Mouse (Mus musculus) CH12.LX (cell line): ENCODE measurements around the gene Eif3k. TPM values are rescaled to one million over a fixed set of nuclear protein-coding genes. Genes with fewer than 3 reads are reported as not detected.

Source experiments
- DNase-seq: peaks from one replicate; pipeline ENCODE4 v3.0.0-alpha.2; 2013; ENCODE audit errors: extremely low read depth
- H3K27ac ChIP-seq: 2 replicates; pipeline ENCODE4 v1.5.1; 2012; ENCODE audit warnings: low read depth, mild to moderate bottlenecking, control low read depth, moderate library complexity; ENCODE audit not compliant: insufficient read depth
- H3K27me3 ChIP-seq: replicated peaks from 2 replicates; pipeline ENCODE3; 2012; ENCODE audit warnings: inconsistent platforms
- H3K36me3 ChIP-seq, 2 experiments: replicated peaks in 1 of 2; 2 replicates each; pipeline versions ENCODE3 to v1.6.1; 2012; ENCODE audit warnings: inconsistent platforms in 1 of 2, low read length in 1 of 2, mild to moderate bottlenecking in 1 of 2, mixed read lengths in 1 of 2, moderate library complexity in 1 of 2; ENCODE audit not compliant: control insufficient read depth in 1 of 2, insufficient read depth in 1 of 2
- H3K4me1 ChIP-seq, 2 experiments: 2 replicates each; pipeline ENCODE4 v1.6.1; 2012; ENCODE audit warnings: inconsistent platforms in 1 of 2, moderate library complexity in 1 of 2; ENCODE audit not compliant: insufficient read depth in 2 of 2, control insufficient read depth in 1 of 2
- H3K4me2 ChIP-seq: 2 replicates; pipeline ENCODE4 v1.6.1; 2012; ENCODE audit warnings: low read depth, mild to moderate bottlenecking, control low read depth; ENCODE audit not compliant: poor library complexity, insufficient read depth, severe bottlenecking
- H3K4me3 ChIP-seq, 3 experiments: fragments of 150-350 bp in 1 of 3; sonication (generic) in 1 of 3; replicated peaks in 1 of 3; 2 replicates each; pipeline versions ENCODE3 to v1.5.1; 2011 to 2012; ENCODE audit warnings: low read depth in 2 of 3, low read length in 2 of 3, mild to moderate bottlenecking in 2 of 3, moderate library complexity in 2 of 3, control low read depth in 1 of 3, improper control_type of control experiment in 1 of 3, inconsistent platforms in 1 of 3, mixed read lengths in 1 of 3; ENCODE audit not compliant: poor library complexity in 1 of 3
- H3K79me2 ChIP-seq: replicated peaks from 2 replicates; pipeline ENCODE4 v1.6.1; 2012; ENCODE audit warnings: mild to moderate bottlenecking, moderate library complexity; ENCODE audit not compliant: control insufficient read depth, poor library complexity, insufficient read depth, severe bottlenecking; ENCODE audit errors: extremely low read depth
- H3K9ac ChIP-seq: 2 replicates; pipeline ENCODE4 v1.6.1; 2012; ENCODE audit warnings: low read depth, mild to moderate bottlenecking, control low read depth, moderate library complexity; ENCODE audit not compliant: insufficient read depth
- H3K9me3 ChIP-seq: replicated peaks from 2 replicates; pipeline ENCODE3; 2012; ENCODE audit warnings: low read length, inconsistent platforms, mixed read lengths
- CTCF ChIP-seq, 2 experiments: IDR thresholded peaks in 1 of 2; conservative IDR thresholded peaks in 1 of 2; 2 replicates each; pipeline ENCODE4 v1.5.1; 2011 to 2012; ENCODE audit warnings: low read depth in 2 of 2, low read length in 2 of 2, improper control_type of control experiment in 1 of 2, inconsistent platforms in 1 of 2, mild to moderate bottlenecking in 1 of 2, moderate library complexity in 1 of 2
- E2F4 ChIP-seq: IDR thresholded peaks from 2 replicates; pipeline ENCODE4 v1.6.1; 2011; ENCODE audit warnings: low read depth, low read length, improper control_type of control experiment; ENCODE audit not compliant: insufficient replicate concordance
- ELF1 ChIP-seq: IDR thresholded peaks from 2 replicates; pipeline ENCODE4 v1.6.1; 2014; ENCODE audit warnings: low read depth, mild to moderate bottlenecking, inconsistent platforms, low read length, improper control_type of control experiment
- GABPA ChIP-seq: IDR thresholded peaks from 2 replicates; pipeline ENCODE4 v1.6.1; 2012; ENCODE audit warnings: low read depth, low read length, improper control_type of control experiment, inconsistent platforms; ENCODE audit not compliant: insufficient replicate concordance
- HCFC1 ChIP-seq: IDR thresholded peaks from 2 replicates; pipeline ENCODE4 v1.6.1; 2012; ENCODE audit warnings: low read depth, mild to moderate bottlenecking, inconsistent platforms, low read length, improper control_type of control experiment
- JUN ChIP-seq: IDR thresholded peaks from 2 replicates; pipeline ENCODE4 v1.6.1; 2011; ENCODE audit warnings: low read depth, mild to moderate bottlenecking, low read length, improper control_type of control experiment, moderate library complexity; ENCODE audit not compliant: insufficient read depth
- KAT2A ChIP-seq: IDR thresholded peaks from 2 replicates; pipeline ENCODE4 v1.6.1; 2012; ENCODE audit warnings: low read length, improper control_type of control experiment, inconsistent platforms; ENCODE audit not compliant: insufficient replicate concordance
- MAZ ChIP-seq: IDR thresholded peaks from 2 replicates; pipeline ENCODE4 v1.6.1; 2012; ENCODE audit warnings: low read depth, mild to moderate bottlenecking, inconsistent platforms, low read length, improper control_type of control experiment, moderate library complexity
- MXI1 ChIP-seq: IDR thresholded peaks from 2 replicates; pipeline ENCODE4 v1.6.1; 2011; ENCODE audit warnings: mild to moderate bottlenecking, low read depth, low read length, improper control_type of control experiment
- NRF1 ChIP-seq: IDR thresholded peaks from 2 replicates; pipeline ENCODE4 v1.6.1; 2014; ENCODE audit warnings: low read depth, mild to moderate bottlenecking, inconsistent platforms, low read length, improper control_type of control experiment, moderate library complexity
- RCOR1 ChIP-seq: conservative IDR thresholded peaks from 2 replicates; pipeline ENCODE4 v1.6.1; 2012; ENCODE audit warnings: low read depth, mild to moderate bottlenecking, inconsistent platforms, low read length, improper control_type of control experiment
- SIN3A ChIP-seq: IDR thresholded peaks from 2 replicates; pipeline ENCODE4 v1.6.1; 2012; ENCODE audit warnings: low read length, improper control_type of control experiment, inconsistent platforms
- SMC3 ChIP-seq: IDR thresholded peaks from 2 replicates; pipeline ENCODE4 v1.6.1; 2011; ENCODE audit warnings: low read depth, low read length, improper control_type of control experiment
- USF1 ChIP-seq: IDR thresholded peaks from 2 replicates; pipeline ENCODE4 v1.6.1; 2014; ENCODE audit warnings: low read depth, mild to moderate bottlenecking, inconsistent platforms, low read length, improper control_type of control experiment
- ZMIZ1 ChIP-seq: IDR thresholded peaks from 2 replicates; pipeline ENCODE4 v1.6.1; 2012; ENCODE audit warnings: low read depth, mild to moderate bottlenecking, inconsistent platforms, low read length, improper control_type of control experiment
- ZNF384 ChIP-seq: IDR thresholded peaks from 2 replicates; pipeline ENCODE4 v1.6.1; 2012; ENCODE audit warnings: low read depth, low read length, improper control_type of control experiment, inconsistent platforms
- dilution Hi-C: fragments of 300-500 bp; cut with MboI; formaldehyde crosslinking; loops from 2 replicates; pipeline ENCODE4 v1.14.3; 2020; ENCODE audit warnings: low sequenced_read_pairs; ENCODE audit not compliant: extremely low pct_unique_long_range_greater_than_20kb, extremely low pct_ligation_motif_present
- in situ Hi-C: fragments of 300-500 bp; cut with MboI; formaldehyde crosslinking; loops from 3 replicates; pipeline ENCODE4 v1.14.3; 2019; ENCODE audit warnings: low sequenced_read_pairs, low pct_ligation_motif_present, low pct_unique_long_range_greater_than_20kb, mixed read lengths
- polyA plus RNA-seq: library from polyadenylated mRNA; unstranded; fragments of >175 nt; gene quantifications from 2 replicates; pipeline ENCODE4 v1.2.1, GENCODE M21; 2012; ENCODE audit warnings: low read depth; ENCODE audit not compliant: insufficient read length
- total RNA-seq, 2 experiments: library from RNA; depleted of rRNA; stranded (reverse); fragments of 300-350 nt in 1 of 2; fragments of >200 nt in 1 of 2; gene quantifications; 2 replicates each; pipeline ENCODE4 v1.2.3; 2012 to 2014

Eif3k gene
- total and polyA plus RNA-seq, 3 experiments: 513 to 658 (median 584) TPM

DNA sequence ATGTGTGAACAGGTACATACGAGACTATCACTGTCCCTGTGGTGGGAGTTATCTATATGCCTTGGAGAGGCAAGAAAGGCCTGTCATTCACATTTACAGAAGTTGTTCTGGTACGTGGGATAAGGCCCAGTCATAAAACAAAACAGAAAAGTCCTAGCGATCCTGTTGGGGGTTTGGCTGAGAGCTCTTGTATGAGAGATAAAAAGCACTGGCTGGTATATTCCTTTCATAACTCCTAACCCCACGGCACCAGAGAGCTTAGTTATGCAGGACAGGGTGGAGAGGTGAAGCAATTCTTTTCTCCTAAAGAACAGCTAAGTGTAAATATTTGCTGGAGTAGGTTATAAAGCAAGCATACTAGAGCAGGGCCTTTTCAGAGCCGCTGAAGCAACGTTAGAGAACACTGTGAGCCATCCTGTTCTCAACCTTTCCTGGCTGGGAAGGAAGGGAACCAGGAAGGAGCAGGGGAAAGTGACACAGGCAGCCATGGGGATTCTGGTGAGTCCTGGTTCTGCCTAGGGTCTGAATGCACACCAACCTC is 22.1 kb downstream of the Eif3k start:
- in situ Hi-C loops: no loop called here
- Histone ChIP-seq H3K9ac (peak overlapping the region; percentile 31; the same call in 1 of the 2 replicates), H3K4me1 (peaks cover 10 to 57% of the 10 kb centered on the region in 2 experiments), H3K36me3 (peaks cover 0 to 16% of the 10 kb centered on the region in 2 experiments), H3K27me3 (no peaks in the 10 kb centered on the region), H3K9me3 (no peaks in the 10 kb centered on the region), H3K4me2 (peak overlapping the region; percentile 87), H3K79me2 (peaks cover 58% of the 10 kb centered on the region), H3K27ac (no peak overlapping the region), H3K4me3 (no peak overlapping the region)
- dilution Hi-C loops: no loop called here
- TF ChIP-seq MXI1 (no peak), ZMIZ1 (no peak), MAZ (no peak), NRF1 (no peak), CTCF (conservative IDR thresholded peaks at IDR 0.05 in 1 of 2, IDR thresholded peaks at IDR 0.05 in 1 of 2; ENCODE audit: low read depth in 2 of 2, low read length in 2 of 2) (no peak), GABPA (no peak), E2F4 (no peak), ZNF384 (no peak), ELF1 (no peak), JUN (no peak), HCFC1 (no peak), RCOR1 (no peak), SMC3 (no peak)
- no peak for DNase-seq

DNA sequence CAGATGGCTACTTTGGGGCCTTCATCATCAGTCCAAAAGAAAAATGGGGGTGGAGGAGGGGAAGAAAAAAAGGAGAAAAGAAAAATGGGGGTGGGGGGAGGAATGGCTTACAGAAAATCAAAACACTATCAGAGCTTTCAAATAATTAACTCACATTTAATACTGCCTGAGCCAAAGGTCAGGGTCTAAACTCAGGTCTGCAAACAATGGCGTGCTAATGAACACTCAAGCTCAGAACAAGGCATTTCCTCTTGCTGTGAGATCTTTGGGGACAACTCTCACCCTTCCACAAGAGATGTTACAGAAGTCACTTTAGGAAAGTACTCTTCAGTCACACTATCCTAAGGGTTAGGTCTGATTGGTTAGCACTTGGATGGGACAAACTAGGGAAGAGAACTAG is 22.9 kb downstream of the Eif3k start:
- Histone ChIP-seq H3K79me2 (peaks cover 61% of the 10 kb centered on the region), H3K4me3 (no peak overlapping the region), H3K27ac (no peak overlapping the region), H3K9ac (no peak overlapping the region), H3K9me3 (no peaks in the 10 kb centered on the region), H3K4me2 (no peak overlapping the region), H3K4me1 (peaks cover 10 to 61% of the 10 kb centered on the region in 2 experiments), H3K27me3 (no peaks in the 10 kb centered on the region), H3K36me3 (peaks cover 0 to 20% of the 10 kb centered on the region in 2 experiments)
- in situ Hi-C loops: no loop called here
- DNase-seq: no peak
- dilution Hi-C loops: no loop called here
- TF ChIP-seq KAT2A: no peak
- no peak for TF ChIP-seq SIN3A
- no peak for TF ChIP-seq USF1
